Mouse (Mus musculus) right cerebral cortex, postnatal 25 days (tissue): ENCODE data around the gene Plce1.

ENCODE experiments used
- DNase-seq: peaks from one replicate; pipeline ENCODE4 v3.0.0; 2022

The Plce1 gene

GRCm38 (mm10) chr19:38480731-38481621 is at the start of gene Plce1:
Gene Plce1 (plus strand): TSS chr19:38481109.
- peak; percentile 23 for DNase-seq

- no peak for DNase-seq
These were observed 49.6 kb upstream of the Plce1 start for GRCm38 (mm10) chr19:38431326-38431725.

DNA sequence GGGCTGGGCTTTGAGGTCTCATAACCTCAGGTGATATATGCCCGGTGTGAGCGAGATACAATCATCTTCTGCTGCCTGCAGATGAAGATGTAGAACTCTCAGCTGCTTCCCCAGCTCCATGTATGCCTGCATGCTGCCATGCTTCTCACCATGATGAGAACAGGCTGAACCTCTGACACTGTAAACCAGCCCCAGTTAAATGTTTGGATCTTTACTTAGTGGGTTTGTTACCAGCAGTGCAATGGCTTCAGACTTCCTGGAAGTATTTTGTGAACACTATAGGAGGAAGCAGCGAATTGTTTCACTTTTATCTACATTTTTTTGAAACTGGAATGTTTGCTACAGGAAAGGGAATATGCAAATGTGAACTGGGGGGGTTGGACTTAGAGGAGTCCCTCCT is 48.9 kb upstream of the Plce1 start:
- DNase-seq: no peak

DNA sequence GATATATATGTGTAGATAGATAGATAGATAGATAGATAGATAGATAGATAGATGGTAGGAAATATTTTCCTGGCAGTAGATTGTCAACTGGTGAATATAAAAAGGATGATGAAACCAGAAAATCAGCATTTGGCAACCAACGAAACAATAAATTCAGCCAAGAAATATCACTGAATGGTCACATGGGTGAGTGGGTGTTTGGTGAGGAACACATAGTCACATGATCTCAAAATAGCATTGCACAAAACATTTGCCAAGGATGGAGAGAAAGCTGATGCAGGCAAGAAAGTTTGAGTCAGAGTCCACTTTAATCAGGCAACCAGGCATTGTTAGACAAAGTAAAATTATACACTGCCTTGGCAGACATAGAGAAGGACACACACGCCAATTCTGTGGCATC is 47.5 kb upstream of the Plce1 start:
- DNase-seq: no peak

DNA sequence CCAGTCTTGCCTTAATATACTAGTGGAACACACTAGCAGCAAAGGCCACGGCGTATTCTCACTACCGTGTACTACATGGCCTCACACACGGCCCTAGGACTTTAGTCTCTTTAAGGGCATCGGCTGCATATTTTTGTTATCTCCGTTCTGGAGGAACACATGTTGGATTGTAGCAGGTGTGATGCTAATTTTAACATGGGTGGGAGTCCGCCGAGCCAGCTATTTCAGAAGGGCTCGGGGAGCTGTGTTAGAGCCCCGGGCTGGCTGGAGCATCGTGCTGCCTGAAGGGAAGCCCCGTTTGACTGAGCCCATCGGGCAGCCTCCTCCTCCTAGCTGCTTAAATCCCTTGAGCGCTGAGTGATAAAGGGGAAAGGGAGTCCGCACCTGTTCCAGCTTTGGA is 45.7 kb upstream of the Plce1 start:
- peak; percentile 15 for DNase-seq

DNA sequence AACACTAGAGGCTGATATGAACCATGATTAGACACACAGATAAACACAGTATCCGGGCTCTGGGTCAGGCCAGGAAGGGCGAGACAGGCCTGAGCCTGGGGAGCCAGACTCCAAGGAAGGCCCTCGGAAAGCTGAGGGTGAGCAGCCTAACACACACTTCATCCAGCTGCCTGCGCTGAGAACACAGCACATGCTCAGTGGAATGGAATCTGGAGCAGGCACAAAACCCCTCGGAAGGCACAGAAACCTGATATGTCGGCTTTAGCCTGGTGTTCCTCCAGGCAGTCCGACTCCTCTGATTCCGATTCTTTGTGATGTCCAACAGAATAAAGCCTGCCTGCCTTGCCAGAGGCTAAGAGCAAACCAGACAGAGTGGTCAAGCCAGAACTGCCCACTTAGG is 39.0 kb upstream of the Plce1 start:
- DNase-seq: no peak

DNA sequence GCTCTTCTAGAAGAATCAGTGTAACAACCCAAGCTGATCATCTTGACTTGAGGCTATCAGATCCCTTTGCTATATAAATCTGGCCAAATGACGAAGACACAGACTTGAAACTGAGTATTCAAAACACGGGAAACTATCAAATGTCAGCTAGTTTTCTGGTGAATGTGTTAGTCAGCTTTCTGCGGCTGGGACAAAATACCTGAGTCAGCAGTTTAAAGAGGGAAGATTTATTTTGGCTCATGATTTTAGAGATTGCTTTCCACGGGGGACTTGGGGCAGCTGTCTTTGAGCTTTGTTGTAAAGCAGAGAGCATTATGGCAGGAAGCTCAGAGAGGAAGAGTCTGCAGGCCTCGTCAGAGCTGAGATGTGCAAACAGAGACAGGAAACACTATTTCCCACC is 35.2 kb upstream of the Plce1 start:
- DNase-seq: no peak

DNA sequence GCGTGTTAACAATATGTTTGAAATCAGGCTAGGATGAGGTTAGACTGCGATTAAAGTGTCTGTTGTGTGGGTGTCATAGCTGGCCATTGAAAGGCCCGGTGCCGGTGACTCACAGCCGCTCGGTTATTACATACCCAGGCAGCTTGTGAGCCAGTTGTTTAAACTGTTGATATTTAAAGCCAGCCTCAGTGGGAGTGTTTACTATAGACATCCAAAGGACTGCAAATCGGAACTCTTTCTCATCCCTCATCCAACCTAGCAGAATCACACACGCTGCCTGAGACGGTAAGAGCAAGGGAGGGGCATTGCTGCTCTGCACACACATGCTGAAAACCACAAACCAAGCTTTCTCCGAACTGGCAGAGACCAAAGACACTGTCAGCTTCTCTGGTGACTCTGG is 25.7 kb upstream of the Plce1 start:
- DNase-seq: peak; percentile 17

- DNase-seq: no peak
These were observed 21.9 kb upstream of the Plce1 start for GRCm38 (mm10) chr19:38458996-38459395.

GRCm38 (mm10) chr19:38460696-38461095 is 20.2 kb upstream of the Plce1 start:
- no peak for DNase-seq

- no peak for DNase-seq
These were observed 10.5 kb upstream of the Plce1 start for GRCm38 (mm10) chr19:38470257-38470893.

- DNase-seq: no peak
These were observed 5.5 kb upstream of the Plce1 start for GRCm38 (mm10) chr19:38475394-38475793.

GRCm38 (mm10) chr19:38478286-38478685 is 2.6 kb upstream of the Plce1 start:
- DNase-seq: no peak

- DNase-seq: no peak
These were observed 2.0 kb upstream of the Plce1 start for GRCm38 (mm10) chr19:38478948-38479347.

GRCm38 (mm10) chr19:38479473-38479872 is 1.4 kb upstream of the Plce1 start:
- DNase-seq: no peak

DNA sequence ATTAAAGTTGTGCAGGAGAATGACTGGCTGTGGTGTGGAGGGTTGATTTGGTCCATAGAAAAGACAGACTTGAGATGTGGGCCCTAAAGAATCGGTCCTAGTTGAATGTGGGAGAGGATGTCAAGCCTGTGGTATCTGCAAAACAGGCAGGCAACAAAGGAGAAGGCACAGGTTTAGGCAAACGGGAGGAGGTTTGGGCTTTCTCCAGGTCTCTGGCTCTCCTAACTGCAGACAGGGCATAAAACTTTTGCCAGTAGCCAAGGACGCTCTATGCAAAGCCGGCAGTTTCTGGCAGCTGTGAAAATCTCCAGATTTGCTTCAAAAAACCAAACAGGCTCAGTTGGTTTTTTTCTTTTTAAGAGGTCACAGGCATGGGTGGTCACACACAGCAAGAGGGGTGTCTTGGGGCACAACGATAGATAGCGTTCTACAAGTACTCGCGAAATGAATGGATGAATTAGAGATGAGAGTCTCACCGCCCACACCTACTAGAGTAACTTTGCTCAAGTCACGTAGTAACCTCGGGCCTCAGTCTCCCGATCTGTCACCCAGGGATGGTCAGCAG is 671 bp upstream of the Plce1 start:
- DNase-seq: no peak

- DNase-seq: no peak
These were observed 997 bp downstream of the Plce1 start for GRCm38 (mm10) chr19:38481906-38482305.

DNA sequence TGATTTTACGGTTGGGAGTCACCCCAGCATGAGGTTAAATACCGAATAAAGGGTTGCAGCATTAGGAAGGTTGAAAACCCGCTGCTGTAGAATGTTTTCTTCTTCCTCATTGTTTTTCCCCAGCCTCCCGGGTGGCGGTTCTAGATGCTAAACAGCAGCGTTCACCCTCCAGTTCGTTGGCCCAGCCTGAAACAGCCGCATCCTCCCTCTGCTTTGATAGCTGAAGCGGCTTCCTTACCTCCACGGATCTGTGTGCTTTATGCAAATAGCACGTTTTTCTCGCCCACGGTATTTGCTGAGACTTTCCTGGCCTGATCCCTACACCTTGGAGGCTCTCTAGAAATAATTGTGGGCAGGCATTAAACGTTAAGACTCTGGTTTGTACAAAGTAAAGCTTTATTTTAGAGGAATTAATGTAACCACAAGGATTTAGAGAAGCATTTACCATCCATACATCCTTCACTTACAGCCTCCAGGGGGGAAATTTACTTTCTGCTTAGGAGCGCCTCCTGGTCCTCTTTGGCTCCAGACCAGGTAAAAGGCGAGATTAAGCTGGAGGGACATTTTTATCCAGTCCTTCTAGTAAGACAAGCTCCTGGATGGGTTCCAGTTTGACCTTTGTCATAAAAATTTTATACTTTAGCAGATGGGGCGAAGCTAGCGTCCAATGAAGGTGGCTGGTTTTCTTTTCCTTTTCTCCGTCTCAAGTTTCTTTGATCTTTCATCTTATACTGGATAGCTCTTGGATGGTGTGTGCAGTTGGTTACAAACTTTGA is 1.7 kb downstream of the Plce1 start:
- DNase-seq: no peak

DNA sequence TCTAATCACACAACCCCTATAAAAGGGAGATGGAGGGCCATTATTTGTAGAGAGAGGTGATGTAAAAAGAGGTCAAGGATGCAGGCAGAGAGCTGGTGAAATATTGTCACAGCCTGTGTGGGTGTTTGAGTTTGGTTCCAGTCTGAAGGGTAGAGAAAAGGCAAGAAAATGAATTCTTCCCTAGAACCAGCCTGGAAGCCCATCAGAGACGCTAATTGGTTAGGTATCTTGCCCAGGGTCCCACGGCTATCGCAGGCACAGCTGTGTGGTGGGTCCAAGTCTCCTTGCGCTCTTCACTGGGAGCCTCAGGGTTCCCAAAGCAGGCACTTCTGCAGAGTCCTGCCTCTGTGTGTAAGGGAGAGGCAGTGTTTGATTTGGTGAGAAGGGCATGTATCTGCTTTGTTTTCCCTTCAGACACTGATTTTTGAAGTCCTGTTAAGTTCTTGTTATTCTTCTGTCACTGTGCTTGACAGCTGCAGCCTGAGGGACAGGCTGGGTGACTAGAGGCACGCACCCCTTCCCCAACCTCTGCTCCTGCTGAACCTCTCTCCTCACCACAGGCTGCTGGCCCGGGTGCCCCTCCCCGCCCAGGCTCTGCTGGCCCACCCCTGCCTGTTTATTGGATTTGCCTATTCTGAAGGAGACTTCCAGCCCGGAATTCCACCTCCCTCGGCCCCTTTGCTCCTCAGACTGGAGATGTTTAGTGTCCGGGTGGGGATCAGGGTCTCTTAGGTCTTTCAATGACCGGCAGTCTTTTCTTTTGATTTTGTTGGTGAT is 5.1 kb downstream of the Plce1 start:
- no peak for DNase-seq

GRCm38 (mm10) chr19:38487501-38487900 is 6.6 kb downstream of the Plce1 start:
- DNase-seq: no peak

DNA sequence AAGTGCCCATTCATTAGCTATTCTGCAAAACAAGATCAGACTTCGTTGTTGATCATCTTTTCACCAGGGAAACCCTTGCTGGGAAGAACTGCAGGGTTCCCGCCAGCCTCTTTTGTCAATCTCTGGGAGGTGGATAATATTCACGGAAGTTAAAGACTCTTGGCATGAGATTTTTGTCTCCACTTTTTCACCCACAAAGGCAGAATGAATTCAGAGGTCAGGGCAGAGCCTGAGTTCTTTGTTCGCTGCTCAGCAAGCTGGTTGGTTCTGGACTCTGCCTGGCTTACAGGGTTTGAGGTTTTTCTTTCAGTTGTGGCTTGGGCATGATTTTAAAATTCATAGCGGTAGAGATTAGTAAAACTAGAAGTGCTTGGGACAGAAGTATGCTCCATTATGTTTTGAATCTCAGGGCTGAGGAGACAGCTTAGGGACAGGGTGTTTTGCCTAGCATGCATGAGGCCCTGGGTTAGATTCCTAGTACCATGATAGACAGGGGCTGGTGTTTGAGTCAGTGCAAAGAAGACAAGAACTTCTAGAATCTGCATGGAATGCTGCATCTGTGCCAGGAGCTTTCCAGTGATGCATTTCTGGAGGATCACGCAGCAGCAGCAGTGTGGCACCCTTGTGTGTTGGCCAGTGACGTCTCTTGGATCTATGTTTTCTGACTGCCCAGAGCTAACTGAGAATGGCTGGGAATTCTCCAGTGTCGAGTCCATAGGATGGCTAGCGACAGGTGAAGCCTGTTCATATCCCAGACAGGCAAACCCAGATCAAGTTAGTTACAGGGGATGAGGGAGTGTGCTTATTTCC is 7.4 kb downstream of the Plce1 start:
- DNase-seq: no peak

DNA sequence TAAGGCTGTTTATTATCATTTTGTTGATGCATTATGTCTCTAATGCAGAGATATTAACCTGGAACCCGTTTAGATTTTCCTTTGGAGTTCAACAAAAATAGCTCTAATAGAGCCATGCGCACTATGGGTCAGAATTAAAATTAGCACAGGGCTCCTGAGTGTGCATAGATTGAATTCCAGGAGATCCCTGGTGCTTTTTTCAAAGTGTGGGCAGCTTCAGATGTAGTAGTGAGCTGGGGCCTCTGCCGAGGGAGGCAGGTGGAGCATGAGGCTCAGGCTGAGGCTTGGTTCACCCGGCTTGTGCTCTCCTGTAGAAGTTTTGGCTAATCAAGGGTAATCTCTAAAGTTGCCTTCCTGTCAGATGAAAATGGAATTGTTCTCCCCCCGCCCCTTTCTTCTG is 17.3 kb downstream of the Plce1 start:
- DNase-seq: no peak
